Mouse (Mus musculus) splenic B cell, adult 2 months (primary cell): ENCODE measurements around the gene Msh2.
"Not testable (repeated sequence)": the region's sequence is repeated elsewhere in the genome, so short reads cannot be mapped to it uniquely, and the experiment has no call there.

Experiments
- DNase-seq: peaks from one replicate; pipeline ENCODE4 v3.0.0-alpha.2; 2011; ENCODE audit warnings: low read depth, low spot score
- H3K27me3 ChIP-seq: 2 replicates; pipeline ENCODE4 v1.6.1; 2012; ENCODE audit warnings: mild to moderate bottlenecking, low read length, moderate library complexity, mixed read lengths; ENCODE audit not compliant: control insufficient read depth, poor library complexity, insufficient read depth, severe bottlenecking
- H3K36me3 ChIP-seq: 2 replicates; pipeline ENCODE4 v1.6.1; 2012; ENCODE audit warnings: mild to moderate bottlenecking, low read length, moderate library complexity, mixed read lengths; ENCODE audit not compliant: control insufficient read depth, poor library complexity, insufficient read depth, severe bottlenecking

The Msh2 gene

DNA sequence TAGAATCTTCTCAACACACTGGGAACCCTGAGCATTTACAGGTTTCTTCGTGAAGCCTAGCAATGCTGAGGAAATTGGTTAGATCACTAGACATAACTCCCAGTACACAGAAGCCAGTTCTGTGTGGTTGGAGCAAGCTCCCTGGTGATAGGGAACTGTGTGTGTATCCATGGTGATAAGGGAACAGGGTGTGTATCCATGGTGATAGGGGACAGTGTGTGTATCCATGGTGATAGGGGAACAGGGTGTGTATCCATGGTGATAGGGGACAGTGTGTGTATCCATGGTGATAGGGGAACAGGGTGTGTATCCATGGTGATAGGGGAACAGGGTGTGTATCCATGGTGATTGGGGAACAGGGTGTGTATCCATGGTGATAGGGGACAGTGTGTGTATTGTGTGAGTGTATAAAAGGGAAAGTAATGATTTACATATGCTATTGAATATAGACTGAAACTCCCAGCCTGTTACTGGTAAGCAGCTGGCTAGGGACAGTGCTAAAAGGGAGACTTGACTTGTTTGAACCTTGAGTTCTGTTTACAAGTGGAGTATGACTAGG, 4.9 kb downstream of the Msh2 start:
- not testable (repeated sequence) for H3K27me3 ChIP-seq, H3K36me3 ChIP-seq
- peak; percentile 6 for DNase-seq

DNA sequence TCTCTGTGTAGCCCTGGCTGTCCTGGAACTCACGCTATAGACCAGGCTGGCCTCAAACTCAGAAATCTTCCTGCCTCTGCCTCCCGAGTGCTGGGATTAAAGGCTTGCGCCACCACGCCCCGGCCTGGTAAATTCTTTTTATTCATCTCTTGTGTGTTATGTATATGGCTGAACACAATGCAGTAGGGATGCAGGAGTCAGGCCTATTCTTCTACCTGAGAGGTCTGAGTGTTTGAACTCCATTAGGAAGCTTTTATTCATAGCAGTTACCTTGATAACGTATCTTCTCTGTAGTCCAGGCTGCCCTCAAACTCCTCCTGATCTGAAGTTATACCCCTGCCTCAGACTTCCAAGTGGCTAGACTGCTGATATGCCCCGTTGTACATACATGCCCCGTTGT, 5.5 kb downstream of the Msh2 start:
- Histone ChIP-seq H3K36me3 (peaks cover 5% of the 10 kb centered on the region; the same call in 1 of the 2 replicates), H3K27me3 (no peaks in the 10 kb centered on the region)
- DNase-seq = no peak

DNA sequence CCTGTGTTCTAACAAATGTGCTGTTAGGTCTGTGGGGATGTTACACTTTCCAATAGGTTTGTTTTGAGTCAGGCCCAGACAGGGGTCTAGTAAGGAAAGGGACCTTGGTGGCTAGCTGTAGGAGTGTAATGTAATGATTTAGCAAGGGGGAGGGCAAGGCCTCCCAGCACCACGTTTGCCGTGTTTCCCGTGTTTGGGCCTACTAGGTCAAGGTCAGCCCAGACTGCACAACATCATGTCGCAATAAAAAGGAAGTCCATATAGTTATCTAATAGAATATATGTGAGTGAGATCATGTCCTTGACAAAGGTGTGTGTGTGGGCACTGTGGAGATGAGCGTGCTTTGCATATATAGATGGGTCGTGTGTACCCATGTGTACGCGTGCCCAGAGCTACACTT, 17.1 kb downstream of the Msh2 start:
- no peak for DNase-seq
- peaks cover 8% of the 10 kb centered on the region for H3K36me3 ChIP-seq
- H3K27me3 ChIP-seq = no peaks in the 10 kb centered on the region

DNA sequence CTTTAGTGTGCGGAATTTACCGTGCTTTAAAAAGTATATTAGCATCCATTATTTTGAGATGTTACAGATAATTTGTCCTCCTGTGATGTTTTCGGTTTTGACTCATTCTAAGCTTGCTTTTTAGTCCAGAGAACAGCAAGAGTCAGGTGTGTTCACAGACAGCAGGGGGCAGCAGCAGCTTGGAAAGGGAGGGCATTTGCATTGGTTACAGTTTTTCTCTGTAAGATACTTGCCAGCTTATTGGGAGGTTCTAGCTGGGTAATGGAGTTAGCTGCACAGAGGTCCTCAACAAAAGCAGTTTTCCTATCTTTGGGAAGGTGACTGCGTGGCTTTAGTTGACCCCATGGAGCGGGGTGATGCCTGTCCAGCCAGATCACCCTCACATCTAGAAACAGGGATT, 19.8 kb downstream of the Msh2 start:
- DNase-seq = peak; percentile 63
- no peaks in the 10 kb centered on the region for H3K27me3 ChIP-seq
- H3K36me3 ChIP-seq = peaks cover 9% of the 10 kb centered on the region

DNA sequence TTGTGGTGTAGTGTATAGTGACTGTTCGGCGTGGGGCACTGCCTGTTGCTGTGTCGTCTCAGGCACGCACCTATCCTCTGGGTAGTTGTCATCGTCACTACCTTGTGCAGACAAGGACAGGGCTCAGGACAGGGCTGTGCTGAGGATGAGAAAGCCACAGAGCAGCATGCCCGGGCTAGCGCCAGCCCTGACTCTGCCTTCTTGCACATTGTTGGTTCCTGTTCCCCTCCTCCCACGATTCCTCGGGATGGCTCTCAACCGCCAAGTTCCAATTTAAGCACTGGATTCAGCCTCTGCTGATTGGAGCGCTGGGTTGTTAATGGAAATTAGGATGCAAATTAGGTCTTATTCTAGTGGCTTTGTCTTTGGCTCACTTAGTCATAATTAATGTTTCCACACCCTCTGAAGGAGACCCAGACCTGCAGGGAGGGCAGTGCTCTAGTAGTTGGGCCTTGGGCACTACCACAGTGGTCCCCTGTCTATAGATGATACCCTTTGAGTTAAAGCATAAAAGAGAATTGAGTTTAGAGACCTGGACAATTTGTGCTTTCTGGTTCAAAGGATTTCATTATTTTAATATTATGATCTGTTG, 23.8 kb downstream of the Msh2 start:
- Histone ChIP-seq H3K27me3 (no peaks in the 10 kb centered on the region), H3K36me3 (peaks cover 11% of the 10 kb centered on the region)
- DNase-seq = no peak

DNA sequence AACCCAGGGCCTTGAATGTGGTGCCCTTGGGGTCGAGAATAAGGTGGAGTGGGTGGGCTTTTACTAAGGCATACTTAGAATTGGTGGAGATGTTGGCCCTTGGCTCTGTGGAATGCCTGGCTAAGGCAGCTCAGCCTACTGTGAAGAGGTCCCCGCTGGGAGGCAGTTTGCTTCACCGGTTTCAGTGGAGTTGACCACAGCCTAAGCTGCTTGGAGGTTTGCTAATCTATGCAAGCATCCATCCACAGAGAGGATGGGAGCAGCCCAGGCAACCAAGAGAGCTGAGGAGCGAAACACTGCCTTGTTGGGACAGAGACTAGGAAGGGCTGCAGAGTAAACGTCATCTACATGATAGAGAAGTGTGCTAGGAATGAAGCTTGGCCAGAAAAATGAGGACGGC, 24.7 kb downstream of the Msh2 start:
- peaks cover 9% of the 10 kb centered on the region for H3K36me3 ChIP-seq
- DNase-seq = no peak

DNA sequence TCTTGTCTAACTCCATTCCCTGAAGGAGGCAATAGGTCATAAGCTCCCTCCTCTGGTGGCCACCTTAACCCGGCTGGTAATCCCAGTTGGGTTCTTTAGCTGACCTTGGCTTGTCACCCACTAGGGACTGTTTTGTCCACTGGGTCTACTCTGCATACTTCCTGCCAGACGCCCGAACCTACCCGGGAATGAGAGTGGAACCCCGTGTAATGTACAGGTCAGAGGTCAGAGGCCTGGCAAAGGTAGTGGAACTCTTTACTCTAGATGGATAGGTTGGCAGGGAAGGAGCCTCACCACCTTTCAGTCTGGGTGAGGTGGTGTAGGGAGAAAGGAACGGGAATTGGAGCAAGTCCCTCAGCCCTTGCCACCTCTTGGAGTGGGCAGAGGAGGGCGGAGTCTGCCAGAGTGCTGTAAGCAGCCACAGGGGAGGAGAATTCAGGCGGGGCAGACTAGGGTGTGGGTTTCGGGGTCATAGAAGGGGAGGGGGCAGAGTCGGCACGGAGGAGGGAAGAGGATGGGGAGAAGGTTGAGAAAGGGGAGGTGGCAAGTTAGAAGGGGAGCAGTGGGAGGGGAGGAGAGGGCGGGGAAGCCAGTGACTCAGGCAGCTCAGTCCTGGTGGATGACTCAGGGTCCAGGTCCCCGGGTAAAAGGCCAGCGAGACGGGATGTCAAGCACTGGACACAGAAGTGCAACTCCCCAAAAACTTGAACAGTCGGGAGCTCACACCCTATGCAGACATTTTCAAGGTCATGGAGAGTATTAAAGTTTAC, 27.1 kb downstream of the Msh2 start:
- no peak for DNase-seq
- H3K27me3 ChIP-seq = no peaks in the 10 kb centered on the region
- H3K36me3 ChIP-seq = peaks cover 5% of the 10 kb centered on the region

More for the DNA sequence above, 24.7 kb downstream of the Msh2 start:
- H3K27me3 ChIP-seq = no peaks in the 10 kb centered on the region

DNA sequence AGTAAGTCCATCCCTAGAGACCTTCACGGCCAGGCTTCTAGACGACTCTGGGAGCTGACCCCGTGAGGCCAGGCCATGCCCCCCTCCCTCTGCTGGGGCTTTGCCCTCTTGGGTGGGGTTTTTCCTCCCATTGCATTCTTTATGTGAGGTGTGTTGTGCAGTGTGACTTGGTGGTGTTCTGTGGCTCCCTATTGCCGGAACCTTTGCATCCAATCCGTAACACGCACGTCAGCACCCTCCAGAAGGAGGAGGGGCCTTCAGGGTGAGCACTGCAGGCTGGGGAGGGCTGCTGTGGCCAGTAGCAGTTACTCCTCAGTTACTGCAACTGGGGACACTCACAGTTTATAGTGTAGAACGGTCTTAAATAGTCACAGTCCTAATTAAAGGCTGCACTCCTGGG, 28.0 kb downstream of the Msh2 start:
- no peaks in the 10 kb centered on the region for H3K27me3 ChIP-seq
- peaks cover 3% of the 10 kb centered on the region for H3K36me3 ChIP-seq
- DNase-seq = no peak

DNA sequence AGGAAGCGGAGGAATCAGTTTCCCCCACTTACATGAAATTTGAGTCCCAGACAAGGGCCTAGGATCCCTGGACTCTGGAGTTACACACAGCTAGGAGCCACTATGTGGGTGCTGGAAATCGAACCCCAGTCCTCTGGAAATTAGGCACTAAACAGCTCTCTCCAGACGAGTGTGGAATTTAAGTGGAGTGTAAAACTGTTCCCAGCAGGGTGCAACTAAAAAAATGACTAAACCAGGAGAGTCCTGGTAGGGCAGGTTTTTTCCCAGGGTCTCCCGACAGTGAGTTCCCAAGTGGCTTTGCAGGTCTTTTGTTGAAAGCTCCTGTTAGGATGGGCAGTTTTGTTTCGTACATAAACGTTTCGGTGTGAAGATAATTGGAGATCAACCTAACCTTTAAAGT, 52.6 kb downstream of the Msh2 start:
- H3K27me3 ChIP-seq = no peaks in the 10 kb centered on the region
- peaks cover 3% of the 10 kb centered on the region for H3K36me3 ChIP-seq
- DNase-seq = no peak

DNA sequence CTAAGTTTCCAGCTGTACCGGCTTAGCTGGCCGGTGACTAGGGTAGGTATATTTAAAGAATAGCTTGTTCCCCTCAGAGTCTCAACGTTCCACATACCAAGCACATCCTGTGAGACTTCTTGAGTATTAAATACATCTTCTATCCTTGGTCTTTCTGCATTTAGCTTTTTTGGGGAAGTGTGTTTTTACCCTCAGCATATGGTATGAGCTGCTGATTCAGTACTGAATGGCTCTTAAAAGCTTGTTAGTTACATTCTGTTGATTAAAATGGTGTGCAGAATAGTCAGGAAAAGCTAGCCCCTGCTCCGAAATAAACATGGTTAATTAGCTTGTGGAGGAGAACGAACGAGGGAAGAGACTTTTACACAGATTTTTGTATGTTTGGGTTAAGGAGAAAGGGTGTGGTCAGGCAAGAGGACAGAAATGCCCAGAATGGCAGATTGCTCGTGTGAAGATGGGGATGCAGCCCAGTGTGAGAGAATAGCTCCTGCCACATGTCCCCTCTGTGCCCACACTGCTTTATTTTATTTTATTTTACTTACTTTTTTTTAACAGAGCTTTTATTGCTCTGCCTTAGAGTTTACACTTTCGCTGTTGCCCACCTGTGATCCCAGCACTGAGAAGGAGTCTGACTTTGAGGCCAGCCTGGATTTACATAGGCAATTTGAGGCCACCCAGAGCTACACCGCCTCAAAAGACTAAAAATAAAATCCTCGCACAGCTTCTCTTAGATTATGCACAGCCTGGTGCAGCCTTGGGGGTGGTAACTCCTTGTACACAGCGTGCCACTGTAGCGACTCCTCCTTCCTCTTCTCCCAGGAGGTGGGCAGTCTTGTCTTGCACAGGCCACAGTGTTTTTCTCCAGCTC, 54.6 kb downstream of the Msh2 start:
- no peak for DNase-seq
- peaks cover 3% of the 10 kb centered on the region for H3K36me3 ChIP-seq
- no peaks in the 10 kb centered on the region for H3K27me3 ChIP-seq

DNA sequence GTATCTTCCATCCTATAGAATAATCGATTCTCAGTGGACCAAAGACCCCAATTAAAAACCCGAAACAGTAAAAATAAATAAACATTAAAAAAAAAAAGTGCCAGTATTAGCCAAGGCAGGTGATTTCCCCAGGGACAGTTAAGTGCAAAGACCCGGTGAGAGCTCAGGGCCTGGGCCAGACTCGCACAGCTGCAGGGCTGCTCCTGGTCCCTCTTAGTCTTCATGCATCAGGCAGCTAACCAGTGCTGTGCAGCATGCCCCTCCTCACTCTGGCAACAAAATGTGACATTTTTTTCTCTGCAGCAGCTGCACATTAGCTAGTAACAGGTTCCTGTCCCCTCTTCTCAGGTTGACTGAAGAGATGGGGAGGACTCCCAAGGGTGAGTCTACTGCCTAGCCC, 59.8 kb downstream of the Msh2 start:
- DNase-seq = peak; percentile 17
- no peaks in the 10 kb centered on the region for H3K36me3 ChIP-seq

DNA sequence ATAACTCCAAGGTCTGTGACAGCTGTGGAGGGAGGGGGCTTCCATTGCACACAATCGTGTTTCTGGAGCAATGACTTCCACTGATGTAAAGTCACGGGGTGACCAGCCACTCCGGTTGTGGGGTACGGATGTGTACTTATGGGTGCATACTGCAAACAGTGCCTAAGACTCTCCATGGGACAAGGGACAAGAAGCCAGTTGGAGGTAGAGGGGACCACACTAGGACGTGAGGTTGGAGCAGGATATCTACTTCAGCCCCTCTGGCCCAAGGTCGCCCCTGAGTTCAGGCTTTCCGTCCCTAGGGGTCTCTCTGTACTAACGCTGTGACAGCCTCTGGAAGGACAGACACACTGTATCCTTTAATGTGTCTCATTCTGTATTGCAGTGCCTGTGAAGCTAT, 62.3 kb downstream of the Msh2 start:
- Histone ChIP-seq H3K36me3 (no peaks in the 10 kb centered on the region), H3K27me3 (no peaks in the 10 kb centered on the region)
- no peak for DNase-seq

More for the DNA sequence above, 59.8 kb downstream of the Msh2 start:
- no peaks in the 10 kb centered on the region for H3K27me3 ChIP-seq

DNA sequence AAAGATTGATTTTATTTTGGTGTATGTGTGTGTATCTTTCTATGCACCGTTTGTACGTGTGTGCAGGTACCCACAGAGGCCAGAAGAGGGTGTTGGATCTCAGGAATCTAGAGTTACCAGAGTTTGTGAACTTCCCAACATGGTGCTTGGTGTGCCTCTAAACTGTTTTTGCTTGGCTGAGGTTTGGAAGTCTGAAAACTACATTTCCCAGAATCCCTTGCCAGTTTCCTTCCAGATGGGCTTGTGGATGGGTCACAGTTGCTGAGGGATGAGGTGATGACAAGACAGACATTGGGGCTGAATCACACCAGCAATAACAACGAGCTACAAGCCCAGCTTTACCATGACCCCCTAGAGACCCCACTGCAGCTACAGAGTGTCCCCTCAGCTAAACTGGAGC, 65.0 kb downstream of the Msh2 start:
- no peak for DNase-seq
- no peaks in the 10 kb centered on the region for H3K27me3 ChIP-seq
- no peaks in the 10 kb centered on the region for H3K36me3 ChIP-seq

DNA sequence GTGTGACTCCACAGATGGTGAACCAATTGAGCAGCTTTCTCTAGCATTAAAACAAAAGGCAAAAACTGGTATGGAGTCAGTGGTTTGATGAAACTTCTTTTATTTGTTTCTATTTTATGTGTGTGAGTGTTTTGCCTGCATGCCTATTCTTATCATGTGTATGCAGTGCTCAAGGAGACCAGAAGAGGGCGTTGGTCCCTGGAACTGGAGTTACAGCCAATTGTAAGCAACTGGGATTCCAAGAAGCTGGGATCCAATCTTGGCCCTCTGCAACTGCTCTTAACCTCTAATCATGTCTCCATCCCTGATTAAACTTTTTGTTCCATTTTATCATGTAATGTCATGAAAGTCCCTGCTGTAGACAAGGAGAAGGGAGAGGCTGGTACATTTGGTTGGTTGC, 67.7 kb downstream of the Msh2 start:
- Histone ChIP-seq H3K36me3 (no peaks in the 10 kb centered on the region), H3K27me3 (no peaks in the 10 kb centered on the region)
- no peak for DNase-seq
